In genomic region chr9:22072276-22072675, GRCm38 (mm10) we compare ENCODE assay signal across 23 mouse cellular contexts. TPM values are rescaled to one million over a fixed set of nuclear protein-coding genes. Genes with fewer than 3 reads are reported as not detected.
DNase-seq lines count a peak whose midpoint lies in the region; ATAC-seq and TF ChIP-seq lines count a peak whose summit lies in the region.
"Had no signal": no experiment of that assay in that cellular context is flagged by ENCODE, and none has a peak within 500 bp of the region (broad histone marks: within the 10 kb centered on the region; RNA-seq: fewer than 3 reads in every experiment).

No protein-coding gene starts in this region.

- H3K27me3 ChIP-seq in kidney, embryonic 15.5 days, result no peaks in the 10 kb centered on the region
- H3K27me3 ChIP-seq in testis, adult 2 months (ENCODE audit: control insufficient read depth, insufficient read depth, low read length), result no peaks in the 10 kb centered on the region
- H3K27me3 ChIP-seq in intestine, embryonic 16.5 days (replicated peaks; ENCODE audit: control insufficient read depth, insufficient read depth, low read length), result no peaks in the 10 kb centered on the region
- H3K27me3 ChIP-seq: heart, embryonic 12.5 days; hindbrain, embryonic 12.5 days; limb, embryonic 12.5 days; lung, embryonic 15.5 days had no signal

- H3K4me2 ChIP-seq in kidney, embryonic 15.5 days, result peak overlapping the region; percentile 64; the same call in 1 of the 2 replicates
- H3K4me2 ChIP-seq in intestine, embryonic 16.5 days (ENCODE audit: low read depth, low read length), result no peak overlapping the region

- H3K4me1 ChIP-seq in kidney, embryonic 15.5 days, result peaks cover 24% of the 10 kb centered on the region
- peaks cover 4% of the 10 kb centered on the region for H3K4me1 ChIP-seq in testis, adult 2 months (ENCODE audit: control insufficient read depth, insufficient read depth, low read length)
- H3K4me1 ChIP-seq in intestine, embryonic 16.5 days (ENCODE audit: control insufficient read depth, insufficient read depth, low read length), result peaks cover 7% of the 10 kb centered on the region

- H3K9me3 ChIP-seq in kidney, embryonic 15.5 days (replicated peaks), result no peaks in the 10 kb centered on the region
- H3K9me3 ChIP-seq in intestine, embryonic 16.5 days (ENCODE audit: control insufficient read depth, low read length), result no peaks in the 10 kb centered on the region
- H3K9me3 ChIP-seq: heart, embryonic 12.5 days; hindbrain, embryonic 12.5 days; limb, embryonic 12.5 days; lung, embryonic 15.5 days had no signal

- TF ChIP-seq POLR2A in testis, adult 2 months (IDR thresholded peaks at IDR 0.05; ENCODE audit: control insufficient read depth, low read depth, low read length), result no peak

- no peak for ATAC-seq in cerebellum, adult (ENCODE audit: insufficient number of reproducible peaks, low FRiP score, low TSS enrichment)
- ATAC-seq in kidney, embryonic 15.5 days (replicated peaks; ENCODE audit: low FRiP score), result no peak
- ATAC-seq in intestine, embryonic 16.5 days, result no peak
- ATAC-seq: forebrain, embryonic 16.5 days had no signal

- no peak overlapping the region for H3K27ac ChIP-seq in kidney, embryonic 15.5 days
- no peak overlapping the region for H3K27ac ChIP-seq in testis, adult 2 months (ENCODE audit: control insufficient read depth, insufficient read depth, low read depth, low read length)
- no peak overlapping the region for H3K27ac ChIP-seq in intestine, embryonic 16.5 days (ENCODE audit: low read length)

- WGBS in kidney, embryonic 15.5 days, result 94% methylated on average over 4 of the region's 4 CpGs
- 90% methylated on average over 4 of the region's 4 CpGs for WGBS in intestine, embryonic 16.5 days

- no peak for TF ChIP-seq CTCF in testis, adult 2 months (IDR thresholded peaks at IDR 0.05; ENCODE audit: control insufficient read depth, insufficient read depth, insufficient replicate concordance, low read depth, low read length)

- no peak overlapping the region for H3K4me3 ChIP-seq in kidney, embryonic 15.5 days (replicated peaks)
- H3K4me3 ChIP-seq in testis, adult 2 months (ENCODE audit: control insufficient read depth, low read depth, low read length), result peak overlapping the region; percentile 31
- no peak overlapping the region for H3K4me3 ChIP-seq in intestine, embryonic 16.5 days (ENCODE audit: low read length)

- H3K36me3 ChIP-seq in kidney, embryonic 15.5 days, result peaks cover 47% of the 10 kb centered on the region
- H3K36me3 ChIP-seq in testis, adult 2 months (ENCODE audit: control insufficient read depth, insufficient read depth, low read length), result no peaks in the 10 kb centered on the region; the same call in none of the 2 replicates
- H3K36me3 ChIP-seq in intestine, embryonic 16.5 days (ENCODE audit: control insufficient read depth, insufficient read depth, low read length), result peaks cover 3% of the 10 kb centered on the region; the same call in 1 of the 2 replicates

- DNase-seq in cerebellum, adult 11 months, result peak; percentile 59
- DNase-seq in kidney, postnatal 14 days, result no peak
- DNase-seq in testis, postnatal 14 days (ENCODE audit: low spot score), result no peak
- no peak for DNase-seq in spleen, postnatal 14 days (ENCODE audit: low spot score in 2 of 2)
- DNase-seq: gastrocnemius, postnatal 10 days; heart, postnatal 10 days; kidney, adult 18-20 months; lung, postnatal 4 days; thymus, postnatal 14 days had no signal

- no peak overlapping the region for H3K9ac ChIP-seq in kidney, embryonic 15.5 days
- no peak overlapping the region for H3K9ac ChIP-seq in intestine, embryonic 16.5 days (ENCODE audit: low read depth, low read length)

RNA-seq across cellular contexts. Expression of gene Zfp653, which starts 1.1 kb away (rescaled TPM):
- polyA plus RNA-seq in kidney, embryonic 15.5 days (2015; fragmentation: Nextera tagmentation; extraction: Ambion mirVana), result 11.7 and 14.0 TPM in 2 replicates
- polyA plus RNA-seq in testis, adult 2 months (2012; rRNA removed), result 43.1 and 44.9 TPM in 2 replicates
- 9.2 and 9.7 TPM in 2 replicates for polyA plus RNA-seq in intestine, embryonic 16.5 days (2015; fragmentation: Nextera tagmentation; extraction: Ambion mirVana)

RNA-seq across cellular contexts. Expression of gene Gm49318, which starts 1.2 kb away (rescaled TPM):
- polyA plus RNA-seq in kidney, embryonic 15.5 days (2015; fragmentation: Nextera tagmentation; extraction: Ambion mirVana), result not detected in 2 replicates
- not detected in 2 replicates for polyA plus RNA-seq in testis, adult 2 months (2012; rRNA removed)
- polyA plus RNA-seq in intestine, embryonic 16.5 days (2015; fragmentation: Nextera tagmentation; extraction: Ambion mirVana), result not detected in 2 replicates
- polyA plus RNA-seq: forebrain, embryonic 16.5 days; heart, embryonic 12.5 days; hindbrain, embryonic 12.5 days; kidney, postnatal 0 days; limb, embryonic 12.5 days; liver, embryonic 14.5 days; lung, embryonic 15.5 days; midbrain, embryonic 11.5 days; small intestine, adult 2 months; stomach, postnatal 0 days had no signal

RNA-seq across cellular contexts. Expression of gene Ecsit, which starts 13.0 kb away (rescaled TPM):
- 43.1 and 49.4 TPM in 2 replicates for polyA plus RNA-seq in kidney, embryonic 15.5 days (2015; fragmentation: Nextera tagmentation; extraction: Ambion mirVana)
- 71.6 and 72.6 TPM in 2 replicates for polyA plus RNA-seq in testis, adult 2 months (2012; rRNA removed)
- polyA plus RNA-seq in intestine, embryonic 16.5 days (2015; fragmentation: Nextera tagmentation; extraction: Ambion mirVana), result 50.8 and 54.2 TPM in 2 replicates

RNA-seq across cellular contexts. Expression of gene Elavl3, which starts 20.5 kb away (rescaled TPM):
- 0.53 and 1.1 TPM in 2 replicates for polyA plus RNA-seq in kidney, embryonic 15.5 days (2015; fragmentation: Nextera tagmentation; extraction: Ambion mirVana)
- 1.8 and 1.9 TPM in 2 replicates for polyA plus RNA-seq in testis, adult 2 months (2012; rRNA removed)
- 1.5 and 1.9 TPM in 2 replicates for polyA plus RNA-seq in intestine, embryonic 16.5 days (2015; fragmentation: Nextera tagmentation; extraction: Ambion mirVana)

RNA-seq across cellular contexts. Expression of gene Cnn1, which starts 26.7 kb away (rescaled TPM):
- 11.1 and 40.8 TPM in 2 replicates for polyA plus RNA-seq in kidney, embryonic 15.5 days (2015; fragmentation: Nextera tagmentation; extraction: Ambion mirVana)
- polyA plus RNA-seq in testis, adult 2 months (2012; rRNA removed), result 5.8 and 22.3 TPM in 2 replicates
- polyA plus RNA-seq in intestine, embryonic 16.5 days (2015; fragmentation: Nextera tagmentation; extraction: Ambion mirVana), result 324 and 348 TPM in 2 replicates
